Mouse (Mus musculus) stomach, embryonic 15.5 days (tissue): Measurements from ENCODE around the gene Osr1. TPM values are rescaled to one million over a fixed set of nuclear protein-coding genes. Genes with fewer than 3 reads are reported as not detected.
A peak's percentile ranks its signal among the peaks of the same experiment; 100 is the strongest.

Experiments used
- ATAC-seq: fragments of 200-750 bp; cut with Nextera tagmentation; 2 replicates; pipeline ENCODE4 v1.8.0; 2017; ENCODE audit warnings: low read depth, moderate number of reproducible peaks, moderate TSS enrichment; ENCODE audit not compliant: insufficient read depth, low FRiP score
- H3K27ac ChIP-seq: fragments of 300-500 bp; sonication (generic); 2 replicates; pipeline ENCODE4 v1.5.1; 2015; ENCODE audit warnings: mild to moderate bottlenecking, inconsistent platforms
- H3K27me3 ChIP-seq: fragments of 300-500 bp; sonication (generic); replicated peaks from 2 replicates; pipeline ENCODE4 v1.6.1; 2015; ENCODE audit warnings: inconsistent platforms
- H3K36me3 ChIP-seq: fragments of 300-500 bp; sonication (generic); 2 replicates; pipeline ENCODE4 v1.6.1; 2015; ENCODE audit warnings: inconsistent platforms
- H3K4me1 ChIP-seq: fragments of 300-500 bp; sonication (generic); 2 replicates; pipeline ENCODE4 v1.6.1; 2015; ENCODE audit warnings: inconsistent platforms
- H3K4me2 ChIP-seq: fragments of 300-500 bp; sonication (generic); 2 replicates; pipeline ENCODE4 v1.6.1; 2015; ENCODE audit warnings: mild to moderate bottlenecking, inconsistent platforms
- H3K4me3 ChIP-seq: fragments of 300-500 bp; sonication (generic); replicated peaks from 2 replicates; pipeline ENCODE4 v1.5.1; 2015; ENCODE audit warnings: inconsistent platforms
- H3K9ac ChIP-seq: fragments of 300-500 bp; sonication (generic); 2 replicates; pipeline ENCODE4 v1.6.1; 2015; ENCODE audit warnings: inconsistent platforms
- H3K9me3 ChIP-seq: fragments of 300-500 bp; sonication (generic); 2 replicates; pipeline ENCODE4 v1.6.1; 2016; ENCODE audit warnings: inconsistent platforms
- WGBS: fragments of 180-500 bp; shearing (Covaris S2); methylation state at CpG from one replicate; pipeline ENCODE4 v1.1.7; 2015; 5-methylcytosine and 5-hydroxymethylcytosine counted together
- polyA plus RNA-seq: library from polyadenylated mRNA; unstranded; fragments of >200 nt; fragmentation: Nextera tagmentation; extraction: Ambion mirVana; gene quantifications from 2 replicates; pipeline ENCODE4 v1.2.1, GENCODE M21; 2015

Osr1 gene
- polyA plus RNA-seq, 1 experiment from 2014 or later, result 45.5 TPM

DNA sequence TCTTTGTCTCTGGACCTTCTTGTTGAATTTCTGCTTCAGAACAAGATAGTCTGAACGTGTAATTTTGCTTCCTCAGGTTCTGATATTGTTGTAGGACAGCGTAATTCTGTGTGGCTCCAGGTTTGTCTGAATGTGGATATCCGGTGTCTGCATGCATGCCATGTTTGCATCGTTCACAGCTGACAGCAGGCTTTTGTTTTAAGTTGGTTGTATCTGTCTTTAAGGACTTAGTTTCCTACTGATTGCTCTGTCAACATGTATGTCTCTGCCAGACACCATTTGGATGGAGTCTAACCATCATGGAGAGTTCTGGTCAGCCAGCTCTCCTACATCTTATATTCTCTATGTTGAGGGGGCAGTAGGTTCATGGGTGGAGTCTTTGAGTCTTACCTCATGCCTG, 8.7 kb downstream of the Osr1 start:
- H3K9me3 ChIP-seq, result no peaks in the 10 kb centered on the region
- WGBS, result 43% methylated on average over 4 of the region's 4 CpGs
- peak overlapping the region; percentile 67 for H3K4me2 ChIP-seq
- peaks cover 11% of the 10 kb centered on the region for H3K4me1 ChIP-seq
- H3K27me3 ChIP-seq, result peaks cover 48% of the 10 kb centered on the region
- H3K9ac ChIP-seq, result no peak overlapping the region
- H3K27ac ChIP-seq, result no peak overlapping the region
- H3K4me3 ChIP-seq, result 0 out of 2 replicates have a peak overlapping the region, but pooled peaks have one; percentile 55
- no peaks in the 10 kb centered on the region for H3K36me3 ChIP-seq
- no peak for ATAC-seq

DNA sequence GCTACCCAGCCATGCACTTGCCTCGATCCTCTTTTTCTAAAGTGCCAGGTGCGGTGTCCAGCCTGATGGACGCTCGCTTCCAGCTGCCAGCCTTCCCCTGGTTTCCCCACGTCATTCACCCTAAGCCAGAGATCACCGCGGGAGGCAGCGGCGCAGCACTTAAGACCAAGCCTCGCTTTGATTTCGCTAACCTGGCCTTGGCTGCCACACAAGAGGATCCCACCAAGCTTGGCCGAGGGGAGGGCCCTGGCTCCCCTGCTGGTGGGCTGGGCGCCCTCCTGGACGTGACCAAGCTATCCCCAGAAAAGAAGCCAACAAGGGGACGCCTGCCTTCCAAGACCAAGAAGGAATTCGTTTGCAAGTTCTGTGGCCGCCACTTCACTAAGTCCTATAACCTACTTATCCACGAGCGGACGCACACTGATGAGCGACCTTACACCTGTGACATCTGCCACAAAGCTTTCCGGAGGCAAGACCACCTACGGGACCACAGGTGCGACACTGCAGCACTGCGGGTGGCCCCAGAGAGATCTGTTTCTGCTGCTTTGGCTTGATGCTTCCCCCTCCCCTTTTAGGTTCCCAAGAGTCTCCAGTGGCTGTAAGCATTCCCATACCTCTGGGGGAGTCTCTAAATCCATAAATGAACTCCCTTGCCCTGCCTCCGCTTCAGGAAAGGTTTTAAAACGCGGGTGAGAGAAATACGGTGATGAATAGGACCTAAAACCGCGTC, 9.6 kb downstream of the Osr1 start:
- 27% methylated on average over 31 of the region's 31 CpGs for WGBS

DNA sequence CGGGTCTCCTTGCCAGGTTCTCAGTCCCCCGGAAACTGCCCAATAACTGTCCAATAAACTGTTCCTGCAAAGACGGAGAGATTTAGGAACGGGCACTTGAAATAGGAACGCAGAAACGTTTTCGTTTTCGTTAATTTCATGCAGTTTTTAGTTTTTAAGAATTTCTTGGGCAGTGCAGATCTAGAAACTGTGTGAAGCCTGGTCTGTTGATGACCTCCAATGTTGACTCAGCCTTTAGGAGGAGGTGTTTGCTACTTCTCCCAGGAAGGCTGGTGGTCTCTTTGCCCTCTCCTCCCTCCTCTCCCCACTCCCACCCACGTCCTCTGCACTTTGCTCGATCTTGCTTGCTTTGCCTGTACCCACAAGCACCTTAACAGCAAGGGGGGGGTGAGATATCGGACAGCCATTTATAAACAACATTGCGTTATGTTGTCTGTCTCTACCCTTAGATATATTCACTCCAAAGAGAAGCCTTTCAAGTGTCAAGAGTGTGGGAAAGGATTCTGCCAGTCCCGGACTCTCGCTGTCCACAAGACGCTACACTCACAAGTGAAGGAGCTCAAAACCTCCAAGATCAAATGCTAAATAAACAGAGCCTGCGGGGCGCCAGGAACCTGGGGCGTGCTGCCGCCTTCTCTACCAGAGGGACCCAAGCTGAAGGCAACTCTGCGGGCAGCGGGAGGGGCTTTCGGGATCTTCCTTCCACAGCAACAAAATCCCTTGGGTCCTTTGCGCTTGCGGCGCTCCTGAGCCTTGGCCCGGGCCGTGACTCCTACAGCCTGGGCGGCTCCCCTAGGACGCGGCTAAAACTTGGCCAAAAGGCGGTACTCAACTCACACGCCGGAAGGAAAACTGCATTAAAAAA, 10.4 kb downstream of the Osr1 start:
- H3K9ac ChIP-seq, result no peak overlapping the region
- peak overlapping the region; percentile 67 for H3K4me2 ChIP-seq
- peaks cover 10% of the 10 kb centered on the region for H3K4me1 ChIP-seq
- no peak overlapping the region for H3K27ac ChIP-seq
- no peak for ATAC-seq
- 16% methylated on average over 33 of the region's 33 CpGs for WGBS
- peaks cover 47% of the 10 kb centered on the region for H3K27me3 ChIP-seq
- H3K9me3 ChIP-seq, result no peaks in the 10 kb centered on the region
- H3K36me3 ChIP-seq, result no peaks in the 10 kb centered on the region
- H3K4me3 ChIP-seq, result peak overlapping the region; percentile 23; the same call in 1 of the 2 replicates

More for the DNA sequence above, 9.6 kb downstream of the Osr1 start:
- Histone ChIP-seq H3K4me2 (peak overlapping the region; percentile 67), H3K36me3 (no peaks in the 10 kb centered on the region), H3K27ac (no peak overlapping the region), H3K9ac (no peak overlapping the region), H3K4me1 (peaks cover 8% of the 10 kb centered on the region), H3K9me3 (no peaks in the 10 kb centered on the region), H3K4me3 (peak overlapping the region; percentile 3; the same call in 1 of the 2 replicates), H3K27me3 (peaks cover 47% of the 10 kb centered on the region)
- ATAC-seq, result no peak

DNA sequence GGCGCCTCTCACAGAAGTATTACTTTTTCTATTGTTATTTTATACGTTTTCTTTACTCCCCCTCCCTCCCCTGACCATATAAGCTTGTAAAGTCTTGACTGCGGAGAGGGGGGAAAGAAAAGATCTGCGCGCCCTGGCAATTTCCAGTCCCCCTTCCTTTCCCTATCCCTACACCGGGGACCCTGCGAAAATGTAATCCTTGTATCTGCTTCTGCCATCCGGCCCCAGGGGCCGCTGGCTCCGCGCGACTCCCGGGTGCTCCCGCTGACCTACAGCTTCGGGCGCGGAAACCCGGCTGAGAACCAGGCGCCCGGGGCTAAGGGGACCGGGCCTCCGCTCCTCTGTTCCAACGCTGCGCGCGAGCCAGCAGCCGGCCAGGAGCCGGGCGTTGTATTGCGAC, 11.1 kb downstream of the Osr1 start:
- Histone ChIP-seq H3K4me2 (peak overlapping the region; percentile 67), H3K4me3 (peak overlapping the region; percentile 23; the same call in 1 of the 2 replicates), H3K27me3 (peaks cover 43% of the 10 kb centered on the region), H3K9ac (no peak overlapping the region), H3K4me1 (peaks cover 10% of the 10 kb centered on the region), H3K27ac (no peak overlapping the region), H3K36me3 (no peaks in the 10 kb centered on the region), H3K9me3 (no peaks in the 10 kb centered on the region)
- no peak for ATAC-seq
- 20% methylated on average over 30 of the region's 30 CpGs for WGBS

DNA sequence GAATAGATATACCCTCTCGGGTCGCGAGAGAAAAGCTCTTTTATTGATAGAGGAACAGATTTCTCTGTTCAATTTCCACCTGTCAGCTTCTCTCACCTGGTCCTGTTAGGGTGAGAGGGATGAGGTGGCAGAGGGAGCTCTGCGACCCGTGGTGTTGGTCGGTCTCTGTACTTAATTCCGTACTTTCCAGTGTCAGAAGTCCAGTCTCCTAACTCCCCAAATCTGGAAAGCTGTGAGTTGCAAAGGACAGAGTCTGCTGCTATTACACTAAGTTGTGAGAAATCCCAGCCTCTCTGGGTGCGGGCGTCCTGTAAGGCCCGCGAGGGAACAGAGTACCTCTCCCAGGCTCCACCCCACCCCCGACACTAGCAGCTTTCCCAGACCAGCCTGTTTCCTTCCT, 11.6 kb downstream of the Osr1 start:
- 0 out of 2 replicates have a peak overlapping the region, but pooled peaks have one; percentile 23 for H3K4me3 ChIP-seq
- H3K27ac ChIP-seq, result no peak overlapping the region
- H3K4me2 ChIP-seq, result peak overlapping the region; percentile 67
- WGBS, result 27% methylated on average over 12 of the region's 12 CpGs
- H3K27me3 ChIP-seq, result peaks cover 39% of the 10 kb centered on the region
- no peak for ATAC-seq
- peaks cover 10% of the 10 kb centered on the region for H3K4me1 ChIP-seq
- H3K9me3 ChIP-seq, result no peaks in the 10 kb centered on the region
- H3K9ac ChIP-seq, result no peak overlapping the region
- H3K36me3 ChIP-seq, result no peaks in the 10 kb centered on the region

DNA sequence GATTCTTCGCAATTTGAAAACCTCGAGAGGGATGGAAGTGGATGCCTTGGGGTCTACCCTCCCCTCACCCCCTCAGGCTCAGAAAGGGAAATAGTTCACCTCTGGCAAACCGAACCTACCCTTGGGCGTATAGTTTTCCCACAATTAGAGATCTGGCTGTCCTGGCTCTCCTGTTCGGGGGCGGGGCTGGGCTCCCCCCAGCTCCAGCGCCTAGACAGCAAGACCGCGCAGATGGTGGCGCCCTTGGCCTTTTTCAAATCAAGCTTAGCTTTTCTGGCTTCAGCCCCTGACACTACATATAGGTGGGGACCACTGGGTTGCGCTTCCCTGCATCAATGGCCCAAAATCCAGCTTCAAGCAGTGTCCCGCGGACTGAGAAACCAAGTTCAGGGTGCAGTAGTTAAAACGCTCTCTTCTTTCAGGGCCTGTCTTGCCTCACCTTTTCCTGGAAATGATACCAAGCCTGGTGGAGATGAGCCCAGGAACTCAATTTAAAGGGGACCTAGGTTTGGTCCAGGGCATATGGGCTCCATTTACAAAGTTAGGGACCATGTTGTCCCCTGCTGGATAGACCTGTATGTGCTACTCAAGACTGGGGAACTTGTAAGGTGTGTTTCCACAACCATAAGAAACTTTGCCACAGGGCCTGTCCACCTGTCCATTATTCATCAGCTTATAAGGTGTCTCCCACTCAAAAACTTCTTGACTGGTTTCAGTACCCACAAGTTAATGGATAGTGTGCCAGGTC, 12.5 kb downstream of the Osr1 start:
- Histone ChIP-seq H3K36me3 (no peaks in the 10 kb centered on the region), H3K9me3 (no peaks in the 10 kb centered on the region), H3K4me3 (no peak overlapping the region), H3K27ac (no peak overlapping the region), H3K4me1 (peaks cover 10% of the 10 kb centered on the region), H3K9ac (no peak overlapping the region), H3K4me2 (no peak overlapping the region), H3K27me3 (peaks cover 36% of the 10 kb centered on the region)
- ATAC-seq, result no peak
- 44% methylated on average over 14 of the region's 14 CpGs for WGBS

DNA sequence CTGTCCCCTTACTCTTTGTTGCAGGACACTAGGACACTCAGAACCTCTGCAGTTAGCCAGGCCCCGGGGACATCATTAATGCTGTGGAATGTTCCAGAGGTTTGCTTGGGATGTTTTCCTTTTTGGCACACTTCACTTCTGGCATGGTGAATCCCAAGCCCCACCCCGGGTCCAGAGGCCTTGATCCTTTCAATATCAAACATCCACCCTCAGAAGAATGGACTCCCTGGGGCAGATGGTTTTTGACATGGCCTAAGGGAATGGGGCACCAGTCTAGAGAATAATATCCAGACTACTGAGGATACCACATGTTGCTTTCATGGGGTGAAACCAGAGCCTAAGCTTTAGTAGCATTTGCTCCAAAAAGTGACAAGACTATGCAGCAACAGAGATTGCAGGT, 13.5 kb downstream of the Osr1 start:
- H3K4me3 ChIP-seq, result no peak overlapping the region
- no peak overlapping the region for H3K27ac ChIP-seq
- no peaks in the 10 kb centered on the region for H3K36me3 ChIP-seq
- H3K4me2 ChIP-seq, result no peak overlapping the region
- ATAC-seq, result no peak
- peaks cover 29% of the 10 kb centered on the region for H3K27me3 ChIP-seq
- H3K4me1 ChIP-seq, result peaks cover 10% of the 10 kb centered on the region; the same call in 1 of the 2 replicates
- H3K9me3 ChIP-seq, result no peaks in the 10 kb centered on the region
- no peak overlapping the region for H3K9ac ChIP-seq
- 25% methylated on average over 2 of the region's 2 CpGs for WGBS

DNA sequence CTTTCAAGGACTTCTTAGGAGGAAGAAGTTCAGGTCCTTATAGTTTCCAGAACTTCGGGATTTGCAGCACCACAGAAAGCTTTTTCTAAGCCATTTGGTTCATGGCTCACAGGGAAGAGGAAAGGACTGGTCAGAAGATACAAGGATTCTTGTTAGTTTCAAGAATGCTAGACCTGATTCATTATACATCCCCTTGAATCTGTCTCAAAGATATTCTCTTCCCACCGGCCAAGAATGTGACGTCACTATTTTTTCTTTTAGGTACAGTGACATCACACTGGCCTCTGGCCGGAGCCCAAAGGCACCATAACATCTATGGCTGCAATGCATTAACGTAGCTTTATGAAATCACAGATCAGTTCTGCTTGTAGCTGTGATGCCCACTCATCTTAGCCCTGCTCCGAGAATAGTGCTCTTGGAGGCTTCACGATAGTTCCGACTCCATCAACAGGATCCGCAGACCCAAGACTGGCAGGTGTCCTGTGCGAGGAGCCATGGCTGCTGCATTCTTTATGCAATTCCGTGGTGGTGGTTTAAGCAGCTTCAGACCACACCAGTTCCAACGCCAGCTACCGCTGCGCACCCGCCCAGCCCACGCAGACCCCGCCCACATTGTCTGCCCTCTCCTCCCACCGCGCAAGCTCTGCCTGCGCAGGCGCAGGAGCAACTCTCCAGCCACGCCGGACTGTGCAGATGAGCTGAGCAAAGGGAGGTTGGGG, 14.6 kb downstream of the Osr1 start:
- peak; percentile 96 for ATAC-seq
- Histone ChIP-seq H3K4me1 (peaks cover 10% of the 10 kb centered on the region; the same call in 1 of the 2 replicates), H3K27ac (peak overlapping the region; percentile 35), H3K27me3 (peaks cover 17% of the 10 kb centered on the region), H3K36me3 (no peaks in the 10 kb centered on the region), H3K9me3 (no peaks in the 10 kb centered on the region), H3K4me3 (peak overlapping the region; percentile 41), H3K9ac (peak overlapping the region; percentile 32), H3K4me2 (peak overlapping the region; percentile 70)
- 1% methylated on average over 23 of the region's 23 CpGs for WGBS

DNA sequence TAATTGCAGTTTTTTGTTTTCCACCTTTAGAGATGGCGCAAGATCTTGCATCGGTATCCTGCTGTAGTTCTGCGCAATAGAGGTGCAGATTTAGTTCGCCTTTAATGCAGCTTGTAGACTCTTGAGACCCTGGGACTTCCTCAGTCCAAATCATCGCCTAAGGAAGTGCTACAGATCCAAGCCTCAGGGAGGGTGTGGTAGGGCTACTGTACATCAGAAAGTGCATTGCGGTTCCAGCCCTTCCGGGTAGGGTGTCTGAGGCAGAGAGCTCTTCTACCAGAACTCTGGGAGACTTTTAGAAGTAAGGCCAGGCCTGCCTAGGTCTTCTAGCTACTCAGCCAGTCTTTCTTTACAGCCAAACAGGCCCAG, 15.2 kb downstream of the Osr1 start:
- Histone ChIP-seq H3K9ac (peak overlapping the region; percentile 32), H3K27ac (peak overlapping the region; percentile 35)
- peak; percentile 71 for ATAC-seq

DNA sequence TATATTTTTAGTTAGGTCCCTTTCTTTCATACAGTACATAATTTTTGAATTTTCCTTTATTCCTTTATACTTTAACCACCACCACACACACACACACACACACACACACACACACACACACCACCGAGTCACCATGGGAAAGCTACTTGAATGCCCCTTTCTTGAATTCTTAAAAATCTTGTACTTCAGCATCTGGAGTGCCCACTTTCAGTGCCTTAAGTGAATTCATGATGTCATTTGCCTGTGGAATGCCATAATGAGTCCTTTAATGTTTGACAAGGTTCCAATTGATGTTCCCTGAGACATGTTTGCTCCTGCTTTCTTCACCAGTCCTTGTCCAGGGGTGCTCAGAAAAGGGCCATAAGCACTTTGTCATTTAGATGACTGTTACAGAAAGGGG, 17.8 kb downstream of the Osr1 start:
- Histone ChIP-seq H3K4me3 (no peak overlapping the region), H3K27me3 (0 out of 2 replicates have a peak, but pooled peaks cover 4% of the 10 kb centered on the region), H3K36me3 (no peaks in the 10 kb centered on the region), H3K27ac (no peak overlapping the region), H3K4me2 (no peak overlapping the region), H3K9ac (no peak overlapping the region), H3K9me3 (no peaks in the 10 kb centered on the region), H3K4me1 (0 out of 2 replicates have a peak, but pooled peaks cover 2% of the 10 kb centered on the region)
- WGBS, result 86% methylated on average over 1 of the region's 1 CpGs
- no peak for ATAC-seq

More for the DNA sequence above, 15.2 kb downstream of the Osr1 start:
- H3K4me2 ChIP-seq, result peak overlapping the region; percentile 70
- no peaks in the 10 kb centered on the region for H3K36me3 ChIP-seq
- no peaks in the 10 kb centered on the region for H3K9me3 ChIP-seq
- WGBS, result 2% methylated on average over 7 of the region's 7 CpGs
- peaks cover 14% of the 10 kb centered on the region; the same call in 1 of the 2 replicates for H3K27me3 ChIP-seq
- H3K4me3 ChIP-seq, result peak overlapping the region; percentile 41
- peaks cover 10% of the 10 kb centered on the region; the same call in 1 of the 2 replicates for H3K4me1 ChIP-seq

DNA sequence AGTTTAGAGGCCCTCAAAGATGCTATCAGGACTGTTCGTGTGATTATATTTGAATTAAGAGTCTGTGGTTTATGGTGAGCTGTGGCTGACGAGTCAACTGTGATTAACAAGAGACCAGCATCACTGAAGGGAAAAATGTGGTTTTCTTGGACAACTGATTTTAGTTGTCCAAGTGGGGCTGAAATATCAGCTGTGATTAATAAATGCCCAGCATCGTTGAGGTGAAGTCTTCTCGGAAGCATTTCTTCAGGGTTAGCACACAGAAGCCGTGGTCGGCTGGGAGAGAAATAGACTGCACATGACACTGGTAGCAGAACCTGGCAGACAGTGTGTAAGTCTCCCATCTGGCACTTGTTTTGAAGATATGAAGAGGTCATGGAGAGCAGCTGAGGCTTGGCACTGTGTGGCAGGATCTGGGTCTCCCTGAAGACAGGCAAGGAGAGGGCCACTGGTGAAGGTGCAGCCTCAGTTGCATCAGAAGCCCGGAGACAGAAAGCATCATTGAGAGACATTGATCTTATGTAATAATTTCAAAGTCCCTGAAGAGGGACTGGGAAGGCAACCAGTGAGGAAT, 19.7 kb downstream of the Osr1 start:
- H3K36me3 ChIP-seq, result no peaks in the 10 kb centered on the region
- ATAC-seq, result no peak
- no peak overlapping the region for H3K4me2 ChIP-seq
- H3K27me3 ChIP-seq, result no peaks in the 10 kb centered on the region
- H3K4me3 ChIP-seq, result no peak overlapping the region
- H3K9ac ChIP-seq, result no peak overlapping the region
- H3K27ac ChIP-seq, result no peak overlapping the region
- WGBS, result 75% methylated on average over 7 of the region's 7 CpGs
- no peaks in the 10 kb centered on the region for H3K9me3 ChIP-seq
- 0 out of 2 replicates have a peak, but pooled peaks cover 2% of the 10 kb centered on the region for H3K4me1 ChIP-seq
